ENCODE assay signal across 11 mouse cellular contexts in genomic region chr5:64371331-64371831, GRCm38 (mm10).
DNase-seq lines count a peak whose midpoint lies in the region; ATAC-seq and TF ChIP-seq lines count a peak whose summit lies in the region.
"Had no signal": no experiment of that assay in that cellular context is flagged by ENCODE, and none has a peak within 500 bp of the region (broad histone marks: within the 10 kb centered on the region; RNA-seq: fewer than 3 reads in every experiment).

No protein-coding gene starts in this region.

- intact Hi-C loops in left cerebral cortex, postnatal 4 days (cut with DNase I) = loop anchor here (10.0 kb wide), 1 partner anchor 77 kb away; no protein-coding TSS in a partner anchor

- no peak for TF ChIP-seq POLR2A in embryonic fibroblast, embryonic 13.5 days (IDR thresholded peaks at IDR 0.05; ENCODE audit: low read depth, low read length)

- no peak overlapping the region for H3K4me3 ChIP-seq in hindbrain, embryonic 13.5 days
- no peak overlapping the region for H3K4me3 ChIP-seq in hindbrain, embryonic 16.5 days (ENCODE audit: low read length)
- H3K4me3 ChIP-seq in lung, embryonic 15.5 days = no peak overlapping the region
- H3K4me3 ChIP-seq in embryonic fibroblast, embryonic 13.5 days (ENCODE audit: insufficient read depth, low read length) = no peak overlapping the region
- H3K4me3 ChIP-seq: heart, embryonic 13.5 days had no signal

- peaks cover 20% of the 10 kb centered on the region; the same call in 1 of the 2 replicates for H3K4me1 ChIP-seq in hindbrain, embryonic 13.5 days (replicated peaks)
- H3K4me1 ChIP-seq in hindbrain, embryonic 16.5 days (ENCODE audit: control insufficient read depth, insufficient read depth, low read depth, low read length) = peaks cover 9% of the 10 kb centered on the region
- peaks cover 43% of the 10 kb centered on the region for H3K4me1 ChIP-seq in lung, embryonic 15.5 days
- peaks cover 9% of the 10 kb centered on the region; the same call in 1 of the 2 replicates for H3K4me1 ChIP-seq in embryonic fibroblast, embryonic 13.5 days (ENCODE audit: control insufficient read depth, insufficient read depth, low read length)

- no peaks in the 10 kb centered on the region for H3K36me3 ChIP-seq in hindbrain, embryonic 13.5 days
- H3K36me3 ChIP-seq in hindbrain, embryonic 16.5 days (ENCODE audit: control insufficient read depth, insufficient read depth, low read length) = no peaks in the 10 kb centered on the region
- H3K36me3 ChIP-seq in lung, embryonic 15.5 days = no peaks in the 10 kb centered on the region
- H3K36me3 ChIP-seq: heart, embryonic 13.5 days had no signal

- no peak for DNase-seq in lung, postnatal 36 days
- no peak for DNase-seq in urinary bladder, postnatal 14 days (ENCODE audit: low spot score)
- no peak for DNase-seq in left cerebral cortex, postnatal 4 days
- DNase-seq in frontal cortex, postnatal 10 days (ENCODE audit: low spot score in 2 of 2) = no peak
- DNase-seq: kidney, adult 11 months had no signal

- no peaks in the 10 kb centered on the region for H3K9me3 ChIP-seq in hindbrain, embryonic 13.5 days
- no peaks in the 10 kb centered on the region for H3K9me3 ChIP-seq in hindbrain, embryonic 16.5 days (ENCODE audit: control insufficient read depth, low read length)
- no peaks in the 10 kb centered on the region for H3K9me3 ChIP-seq in lung, embryonic 15.5 days
- H3K9me3 ChIP-seq: heart, embryonic 13.5 days had no signal

- no peak for TF ChIP-seq CTCF in embryonic fibroblast, embryonic 13.5 days (IDR thresholded peaks at IDR 0.05; ENCODE audit: borderline replicate concordance, insufficient read depth, low read length)

- no peak for ATAC-seq in hindbrain, embryonic 13.5 days (ENCODE audit: low FRiP score)
- ATAC-seq in hindbrain, embryonic 16.5 days = no peak
- no peak for ATAC-seq in lung, embryonic 15.5 days (ENCODE audit: borderline replicate concordance, extremely low read depth, low FRiP score, low TSS enrichment)
- ATAC-seq: forebrain, embryonic 14.5 days had no signal

- H3K27ac ChIP-seq in hindbrain, embryonic 13.5 days = peak overlapping the region; percentile 48; the same call in 1 of the 2 replicates
- no peak overlapping the region for H3K27ac ChIP-seq in hindbrain, embryonic 16.5 days (ENCODE audit: low read depth, low read length)
- H3K27ac ChIP-seq in lung, embryonic 15.5 days = peak overlapping the region; percentile 16
- H3K27ac ChIP-seq in embryonic fibroblast, embryonic 13.5 days (ENCODE audit: insufficient read depth, low read length) = peak overlapping the region; percentile 67; the same call in 1 of the 2 replicates
- H3K27ac ChIP-seq: heart, embryonic 13.5 days had no signal

- H3K27me3 ChIP-seq in hindbrain, embryonic 13.5 days = no peaks in the 10 kb centered on the region
- no peaks in the 10 kb centered on the region for H3K27me3 ChIP-seq in hindbrain, embryonic 16.5 days (replicated peaks; ENCODE audit: control insufficient read depth, insufficient read depth, low read length)
- H3K27me3 ChIP-seq in lung, embryonic 15.5 days = no peaks in the 10 kb centered on the region
- H3K27me3 ChIP-seq: heart, embryonic 13.5 days had no signal

- H3K4me2 ChIP-seq in hindbrain, embryonic 13.5 days = no peak overlapping the region
- no peak overlapping the region for H3K4me2 ChIP-seq in hindbrain, embryonic 16.5 days (ENCODE audit: low read length)
- no peak overlapping the region for H3K4me2 ChIP-seq in lung, embryonic 15.5 days
- H3K4me2 ChIP-seq: heart, embryonic 13.5 days had no signal

- no peak overlapping the region for H3K9ac ChIP-seq in hindbrain, embryonic 13.5 days
- H3K9ac ChIP-seq in hindbrain, embryonic 16.5 days (ENCODE audit: low read depth, low read length) = no peak overlapping the region
- H3K9ac ChIP-seq in lung, embryonic 15.5 days = no peak overlapping the region
- H3K9ac ChIP-seq: heart, embryonic 13.5 days had no signal
